In the genomic region with DNA sequence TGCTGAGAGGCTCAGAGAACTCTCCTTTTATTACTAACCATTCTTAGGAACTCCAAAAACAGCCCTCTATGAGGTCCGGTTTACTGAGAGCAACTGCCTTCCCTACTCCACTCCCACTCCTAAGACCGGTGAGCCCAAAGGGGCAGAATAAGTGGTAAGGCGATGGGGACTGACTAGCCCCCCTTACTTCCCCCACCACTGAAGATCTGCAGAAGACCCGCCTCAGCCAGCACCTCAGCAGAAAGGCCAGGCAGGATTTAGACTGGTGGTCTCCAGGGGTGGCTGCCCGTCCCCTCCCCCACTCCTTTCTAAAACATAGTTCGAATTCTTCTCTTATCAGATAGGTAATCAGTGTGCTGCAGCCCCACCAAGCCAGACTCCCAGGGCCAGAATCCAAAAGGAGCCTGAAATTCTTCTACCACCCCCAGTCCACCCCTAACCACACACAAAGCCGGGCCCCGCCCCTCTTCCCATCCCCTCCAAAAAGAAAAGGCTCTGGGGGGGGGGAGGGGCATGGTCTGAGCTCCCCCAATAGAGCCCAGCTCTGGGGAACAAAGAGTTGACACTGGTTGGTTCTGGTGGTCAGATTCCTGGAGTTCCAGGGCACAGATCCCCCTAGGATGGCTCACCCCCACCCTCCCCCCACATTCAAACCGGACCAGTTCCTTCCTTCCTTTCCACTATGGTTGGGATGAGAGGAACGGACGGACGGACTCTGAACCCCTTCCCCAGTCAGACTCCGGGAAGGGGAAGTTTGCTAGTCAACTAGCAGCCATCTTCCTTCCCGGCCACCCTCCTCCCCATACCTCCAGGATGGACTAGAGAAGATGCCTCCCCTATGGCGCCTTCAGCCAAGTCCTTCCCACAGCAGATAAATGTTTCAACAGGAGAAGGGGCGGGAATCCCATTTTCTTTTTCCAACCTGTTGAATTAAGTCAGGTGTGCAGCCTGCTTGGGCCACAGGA, we compare ENCODE assay signal across 13 mouse cellular contexts. TPM values are rescaled to one million over a fixed set of nuclear protein-coding genes. Genes with fewer than 3 reads are reported as not detected.
DNase-seq lines count a peak whose midpoint lies in the region; ATAC-seq and TF ChIP-seq lines count a peak whose summit lies in the region.
"Had no signal": no experiment of that assay in that cellular context is flagged by ENCODE, and none has a peak within 500 bp of the region (broad histone marks: within the 10 kb centered on the region; RNA-seq: fewer than 3 reads in every experiment).

No protein-coding gene starts in this region.

- peaks cover 34% of the 10 kb centered on the region for H3K4me1 ChIP-seq in forebrain, embryonic 12.5 days
- peaks cover 18% of the 10 kb centered on the region for H3K4me1 ChIP-seq in forebrain, embryonic 13.5 days
- H3K4me1 ChIP-seq in lung, embryonic 14.5 days (ENCODE audit: insufficient read depth): no peaks in the 10 kb centered on the region
- no peaks in the 10 kb centered on the region; the same call in 1 of the 2 replicates for H3K4me1 ChIP-seq in liver, embryonic 16.5 days (ENCODE audit: control insufficient read depth, low read depth, low read length)

- no peaks in the 10 kb centered on the region for H3K36me3 ChIP-seq in forebrain, embryonic 12.5 days (replicated peaks)
- no peaks in the 10 kb centered on the region for H3K36me3 ChIP-seq in forebrain, embryonic 13.5 days (ENCODE audit: poor library complexity, severe bottlenecking)
- H3K36me3 ChIP-seq in lung, embryonic 14.5 days (ENCODE audit: insufficient read depth): no peaks in the 10 kb centered on the region
- H3K36me3 ChIP-seq in liver, embryonic 16.5 days (ENCODE audit: control insufficient read depth, insufficient read depth): no peaks in the 10 kb centered on the region
- H3K36me3 ChIP-seq: intestine, embryonic 15.5 days had no signal

- DNase-seq in lung, embryonic 14.5 days: peak; percentile 59
- DNase-seq in lung, postnatal 14 days: no peak
- peak; percentile 89 for DNase-seq in embryo, embryonic 9.5 days (ENCODE audit: extremely low spot score)
- no peak for DNase-seq in right cerebral cortex, postnatal 10 days (ENCODE audit: low spot score in 2 of 2)
- DNase-seq in Muller cell, postnatal 12 days (ENCODE audit: inconsistent ontology term): no peak
- DNase-seq: adrenal gland, postnatal 36 days; cerebellum, adult 9-11 months had no signal

- H3K9ac ChIP-seq in forebrain, embryonic 12.5 days: peak overlapping the region; percentile 12; the same call in 1 of the 2 replicates
- H3K9ac ChIP-seq in forebrain, embryonic 13.5 days: no peak overlapping the region
- H3K9ac ChIP-seq in lung, embryonic 14.5 days: no peak overlapping the region
- H3K9ac ChIP-seq in liver, embryonic 16.5 days (ENCODE audit: low read depth, low read length): no peak overlapping the region
- H3K9ac ChIP-seq: intestine, embryonic 15.5 days; liver, embryonic 14.5 days had no signal

- no peak for TF ChIP-seq CTCF in lung, embryonic 14.5 days (IDR thresholded peaks at IDR 0.05; ENCODE audit: low read depth)

- WGBS in forebrain, embryonic 12.5 days: 6% methylated on average over 14 of the region's 16 CpGs
- WGBS in forebrain, embryonic 13.5 days: 2% methylated on average over 16 of the region's 16 CpGs
- 8% methylated on average over 16 of the region's 16 CpGs for WGBS in lung, embryonic 14.5 days
- 16% methylated on average over 16 of the region's 16 CpGs for WGBS in liver, embryonic 16.5 days (ENCODE audit: insufficient replicate concordance)

- no peaks in the 10 kb centered on the region for H3K27me3 ChIP-seq in forebrain, embryonic 12.5 days
- peaks cover 5% of the 10 kb centered on the region; the same call in 1 of the 2 replicates for H3K27me3 ChIP-seq in forebrain, embryonic 13.5 days
- H3K27me3 ChIP-seq in lung, embryonic 14.5 days (ENCODE audit: insufficient read depth, low read length): peaks cover 9% of the 10 kb centered on the region
- H3K27me3 ChIP-seq in liver, embryonic 16.5 days (ENCODE audit: control insufficient read depth, insufficient read depth, low read depth, low read length): peaks cover 13% of the 10 kb centered on the region
- H3K27me3 ChIP-seq: Patski had no signal

- no peaks in the 10 kb centered on the region for H3K9me3 ChIP-seq in forebrain, embryonic 12.5 days
- H3K9me3 ChIP-seq in forebrain, embryonic 13.5 days (replicated peaks): no peaks in the 10 kb centered on the region
- H3K9me3 ChIP-seq in lung, embryonic 14.5 days (ENCODE audit: low read depth, low read length): no peaks in the 10 kb centered on the region
- H3K9me3 ChIP-seq in liver, embryonic 16.5 days (replicated peaks; ENCODE audit: control insufficient read depth, low read length): no peaks in the 10 kb centered on the region
- H3K9me3 ChIP-seq: intestine, embryonic 15.5 days had no signal

- no peak overlapping the region for H3K27ac ChIP-seq in forebrain, embryonic 12.5 days
- H3K27ac ChIP-seq in forebrain, embryonic 13.5 days: no peak overlapping the region
- peak overlapping the region; percentile 72 for H3K27ac ChIP-seq in lung, embryonic 14.5 days (ENCODE audit: low read depth)
- no peak overlapping the region for H3K27ac ChIP-seq in liver, embryonic 16.5 days (ENCODE audit: low read length)
- H3K27ac ChIP-seq: intestine, embryonic 15.5 days; liver, embryonic 14.5 days had no signal

- 0 out of 2 replicates have a peak, but pooled peaks have one; percentile 6 for ATAC-seq in forebrain, embryonic 12.5 days (ENCODE audit: low FRiP score)
- no peak for ATAC-seq in forebrain, embryonic 13.5 days
- peak; percentile 58; the same call in 1 of the 2 replicates for ATAC-seq in lung, embryonic 14.5 days (ENCODE audit: insufficient read depth)
- ATAC-seq in liver, embryonic 16.5 days (ENCODE audit: low read depth): no peak
- ATAC-seq: intestine, embryonic 15.5 days; Patski had no signal

- H3K4me2 ChIP-seq in forebrain, embryonic 12.5 days: peak overlapping the region; percentile 13
- H3K4me2 ChIP-seq in forebrain, embryonic 13.5 days: no peak overlapping the region
- peak overlapping the region; percentile 26; the same call in 1 of the 2 replicates for H3K4me2 ChIP-seq in lung, embryonic 14.5 days
- no peak overlapping the region for H3K4me2 ChIP-seq in liver, embryonic 16.5 days (ENCODE audit: low read depth, low read length)
- H3K4me2 ChIP-seq: intestine, embryonic 15.5 days had no signal

- no peak overlapping the region for H3K4me3 ChIP-seq in forebrain, embryonic 12.5 days (replicated peaks)
- H3K4me3 ChIP-seq in forebrain, embryonic 13.5 days: no peak overlapping the region
- no peak overlapping the region for H3K4me3 ChIP-seq in lung, embryonic 14.5 days (ENCODE audit: low read depth, low read length)
- H3K4me3 ChIP-seq in liver, embryonic 16.5 days (ENCODE audit: low read depth, low read length): peak overlapping the region; percentile 33
- H3K4me3 ChIP-seq: intestine, embryonic 15.5 days had no signal

RNA-seq across cellular contexts. Expression of a gene that starts 6.9 kb away (rescaled TPM):
- polyA plus RNA-seq in forebrain, embryonic 12.5 days (2016; fragmentation: Nextera tagmentation; extraction: Ambion mirVana): 0.92 and 1.5 TPM in 2 replicates
- 0.15 and 0.34 TPM in 2 replicates for polyA plus RNA-seq in forebrain, embryonic 13.5 days (2015; fragmentation: Nextera tagmentation; extraction: Ambion mirVana)
- not detected in 2 replicates for polyA plus RNA-seq in lung, embryonic 14.5 days (2014; fragmentation: Nextera tagmentation; extraction: Ambion mirVana)
- polyA plus RNA-seq in liver, embryonic 16.5 days (2015; fragmentation: Nextera tagmentation; extraction: Ambion mirVana): 1.1 and 1.5 TPM in 2 replicates
- polyA plus RNA-seq: Patski had no signal

RNA-seq across cellular contexts. Expression of a gene that starts 11.0 kb away (rescaled TPM):
- 45.5 and 48.6 TPM in 2 replicates for polyA plus RNA-seq in forebrain, embryonic 12.5 days (2016; fragmentation: Nextera tagmentation; extraction: Ambion mirVana)
- 47.1 and 47.6 TPM in 2 replicates for polyA plus RNA-seq in forebrain, embryonic 13.5 days (2015; fragmentation: Nextera tagmentation; extraction: Ambion mirVana)
- 43.7 and 45.6 TPM in 2 replicates for polyA plus RNA-seq in lung, embryonic 14.5 days (2014; fragmentation: Nextera tagmentation; extraction: Ambion mirVana)
- 17.4 and 20.2 TPM in 2 replicates for polyA plus RNA-seq in liver, embryonic 16.5 days (2015; fragmentation: Nextera tagmentation; extraction: Ambion mirVana)

RNA-seq across cellular contexts. Expression of a gene that starts 41.9 kb away (rescaled TPM):
- not detected in 2 replicates for polyA plus RNA-seq in forebrain, embryonic 12.5 days (2016; fragmentation: Nextera tagmentation; extraction: Ambion mirVana)
- not detected in 2 replicates for polyA plus RNA-seq in forebrain, embryonic 13.5 days (2015; fragmentation: Nextera tagmentation; extraction: Ambion mirVana)
- polyA plus RNA-seq in lung, embryonic 14.5 days (2014; fragmentation: Nextera tagmentation; extraction: Ambion mirVana): not detected in 2 replicates
- not detected in 2 replicates for polyA plus RNA-seq in liver, embryonic 16.5 days (2015; fragmentation: Nextera tagmentation; extraction: Ambion mirVana)
- polyA plus RNA-seq: intestine, embryonic 15.5 days; Patski had no signal

RNA-seq across cellular contexts. Expression of a gene that starts 43.3 kb away (rescaled TPM):
- polyA plus RNA-seq in forebrain, embryonic 12.5 days (2016; fragmentation: Nextera tagmentation; extraction: Ambion mirVana): 3,644 and 3,855 TPM in 2 replicates
- polyA plus RNA-seq in forebrain, embryonic 13.5 days (2015; fragmentation: Nextera tagmentation; extraction: Ambion mirVana): 3,166 and 3,367 TPM in 2 replicates
- polyA plus RNA-seq in lung, embryonic 14.5 days (2014; fragmentation: Nextera tagmentation; extraction: Ambion mirVana): 3,363 and 3,461 TPM in 2 replicates
- polyA plus RNA-seq in liver, embryonic 16.5 days (2015; fragmentation: Nextera tagmentation; extraction: Ambion mirVana): 517 and 560 TPM in 2 replicates

RNA-seq across cellular contexts. Expression of a gene that starts 48.9 kb away (rescaled TPM):
- polyA plus RNA-seq in forebrain, embryonic 12.5 days (2016; fragmentation: Nextera tagmentation; extraction: Ambion mirVana): 0.62 and 0.96 TPM in 2 replicates
- polyA plus RNA-seq in forebrain, embryonic 13.5 days (2015; fragmentation: Nextera tagmentation; extraction: Ambion mirVana): 0.47 and 0.53 TPM in 2 replicates
- polyA plus RNA-seq in lung, embryonic 14.5 days (2014; fragmentation: Nextera tagmentation; extraction: Ambion mirVana): 2.9 and 4.0 TPM in 2 replicates
- polyA plus RNA-seq in liver, embryonic 16.5 days (2015; fragmentation: Nextera tagmentation; extraction: Ambion mirVana): 0.61 and 0.68 TPM in 2 replicates

Comparison
In these comparisons a context has a peak if more than half of its experiments do, and no peak if none do; other contexts are left out.
1. ATAC-seq: peak in forebrain, embryonic 12.5 days (single experiment) and lung, embryonic 14.5 days (single experiment); none in forebrain, embryonic 13.5 days (single experiment) and liver, embryonic 16.5 days (single experiment).
2. H3K4me2 ChIP-seq: peak in forebrain, embryonic 12.5 days (single experiment) and lung, embryonic 14.5 days (single experiment); none in forebrain, embryonic 13.5 days (single experiment) and liver, embryonic 16.5 days (single experiment).
3. DNase-seq: peak in lung, embryonic 14.5 days (single experiment) and embryo, embryonic 9.5 days (single experiment); none in lung, postnatal 14 days (single experiment), right cerebral cortex, postnatal 10 days (0 of 2) and Muller cell, postnatal 12 days (single experiment).